Mouse (Mus musculus) midbrain, embryonic 12.5 days (tissue): ENCODE measurements around the gene 1810030O07Rik. TPM values are rescaled to one million over a fixed set of nuclear protein-coding genes. Genes with fewer than 3 reads are reported as not detected.
"Not testable (repeated sequence)": the region's sequence is repeated elsewhere in the genome, so short reads cannot be mapped to it uniquely, and the experiment has no call there.

ENCODE experiments used
- ATAC-seq: fragments of 200-750 bp; cut with Nextera tagmentation; 2 replicates; pipeline ENCODE4 v1.8.0; 2017; ENCODE audit warnings: low read depth, moderate TSS enrichment, moderate library complexity; ENCODE audit not compliant: low FRiP score
- H3K27ac ChIP-seq: fragments of 300-500 bp; sonication (generic); replicated peaks from 2 replicates; pipeline ENCODE4 v1.5.1; 2016; ENCODE audit warnings: mild to moderate bottlenecking
- H3K27me3 ChIP-seq: fragments of 300-500 bp; sonication (generic); 2 replicates; pipeline ENCODE4 v1.6.1; 2016; ENCODE audit warnings: mild to moderate bottlenecking
- H3K36me3 ChIP-seq: fragments of 300-500 bp; sonication (generic); 2 replicates; pipeline ENCODE4 v1.6.1; 2016
- H3K4me1 ChIP-seq: fragments of 300-500 bp; sonication (generic); 2 replicates; pipeline ENCODE4 v1.6.1; 2016
- H3K4me2 ChIP-seq: fragments of 300-500 bp; sonication (generic); replicated peaks from 2 replicates; pipeline ENCODE4 v1.6.1; 2016; ENCODE audit warnings: mild to moderate bottlenecking, moderate library complexity
- H3K4me3 ChIP-seq: fragments of 300-500 bp; sonication (generic); 2 replicates; pipeline ENCODE4 v1.5.1; 2016; ENCODE audit warnings: mild to moderate bottlenecking
- H3K9ac ChIP-seq: fragments of 300-500 bp; sonication (generic); replicated peaks from 2 replicates; pipeline ENCODE4 v1.6.1; 2016; ENCODE audit warnings: mild to moderate bottlenecking, moderate library complexity
- H3K9me3 ChIP-seq: fragments of 300-500 bp; sonication (generic); 2 replicates; pipeline ENCODE4 v1.6.1; 2016; ENCODE audit warnings: mild to moderate bottlenecking
- WGBS: fragments of 180-500 bp; shearing (Covaris S2); methylation state at CpG from one replicate; pipeline ENCODE4 v1.1.7; 2016; 5-methylcytosine and 5-hydroxymethylcytosine counted together
- polyA plus RNA-seq: library from polyadenylated mRNA; unstranded; fragments of >200 nt; fragmentation: Nextera tagmentation; extraction: Ambion mirVana; gene quantifications from 2 replicates; pipeline ENCODE4 v1.2.1, GENCODE M21; 2016

Gene 1810030O07Rik
- polyA plus RNA-seq, 1 experiment from 2014 or later: 31.1 TPM

DNA sequence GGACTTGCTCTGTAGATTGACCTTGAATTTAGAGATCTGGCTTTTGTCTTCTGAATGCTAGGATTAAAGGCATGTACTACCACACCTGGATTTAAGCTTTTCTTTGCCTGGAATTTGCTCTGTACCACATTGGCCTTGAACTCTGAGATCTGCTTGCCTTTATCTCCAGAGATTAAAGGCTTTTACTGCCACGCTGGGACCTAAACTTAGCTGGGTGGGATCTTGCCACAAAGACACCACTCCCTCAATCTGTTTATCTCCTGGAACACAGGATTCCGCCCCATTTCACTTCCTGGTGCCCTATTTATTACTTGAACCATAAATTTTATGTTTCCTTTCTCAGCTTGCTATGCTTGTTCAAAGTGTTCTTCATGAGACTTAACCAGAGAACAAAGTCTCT, 62.3 kb downstream of the 1810030O07Rik start:
- H3K4me1 ChIP-seq: no peaks in the 10 kb centered on the region
- H3K4me3 ChIP-seq: no peak overlapping the region
- no peak overlapping the region for H3K4me2 ChIP-seq
- no peaks in the 10 kb centered on the region for H3K9me3 ChIP-seq
- H3K27ac ChIP-seq: no peak overlapping the region
- 86% methylated on average over 2 of the region's 2 CpGs for WGBS
- no peak for ATAC-seq
- H3K27me3 ChIP-seq: no peaks in the 10 kb centered on the region
- peaks cover 28% of the 10 kb centered on the region for H3K36me3 ChIP-seq
- H3K9ac ChIP-seq: no peak overlapping the region

DNA sequence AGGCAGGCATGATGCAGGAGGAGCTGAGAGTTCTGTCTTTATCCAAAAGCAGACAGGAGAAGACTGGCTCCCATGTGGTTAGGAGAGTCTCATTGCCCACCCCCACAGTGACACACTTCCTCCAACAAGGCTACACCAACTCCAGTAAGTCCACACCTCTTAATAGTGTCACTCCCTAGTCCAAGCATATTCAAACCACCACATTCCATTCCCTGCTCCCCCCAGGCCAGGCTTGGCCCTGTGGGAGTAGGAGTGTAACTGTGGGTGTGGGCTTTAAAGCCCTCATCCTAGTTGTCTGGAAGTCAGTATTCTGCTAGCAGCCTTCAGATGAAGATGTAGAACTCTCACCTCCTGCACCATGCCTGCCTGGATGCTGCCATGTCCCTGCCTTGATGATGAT, 62.9 kb downstream of the 1810030O07Rik start:
- not testable (repeated sequence) for H3K4me2 ChIP-seq, H3K27me3 ChIP-seq, H3K4me3 ChIP-seq, H3K4me1 ChIP-seq, H3K9me3 ChIP-seq, ATAC-seq, H3K9ac ChIP-seq, H3K27ac ChIP-seq
- peaks cover 28% of the 10 kb centered on the region for H3K36me3 ChIP-seq

Other genes starting within 250 kb of the 1810030O07Rik start
- gene Atp6ap2, start 85.9 kb downstream of the 1810030O07Rik start, polyA plus RNA-seq: 102 and 105 TPM in 2 replicates
- gene Med14, start 88.4 kb upstream of the 1810030O07Rik start, polyA plus RNA-seq: 18.1 and 21.4 TPM in 2 replicates